Mouse (Mus musculus): ENCODE measurements around the gene Pif1.

The Pif1 gene

GRCm38 (mm10) chr9:65586406-65587269 lies at the start of gene Pif1:
TSS of gene Pif1 (plus strand) at chr9:65587160.
- DNase-seq (ENCODE audit: low spot score): no peak

DNA sequence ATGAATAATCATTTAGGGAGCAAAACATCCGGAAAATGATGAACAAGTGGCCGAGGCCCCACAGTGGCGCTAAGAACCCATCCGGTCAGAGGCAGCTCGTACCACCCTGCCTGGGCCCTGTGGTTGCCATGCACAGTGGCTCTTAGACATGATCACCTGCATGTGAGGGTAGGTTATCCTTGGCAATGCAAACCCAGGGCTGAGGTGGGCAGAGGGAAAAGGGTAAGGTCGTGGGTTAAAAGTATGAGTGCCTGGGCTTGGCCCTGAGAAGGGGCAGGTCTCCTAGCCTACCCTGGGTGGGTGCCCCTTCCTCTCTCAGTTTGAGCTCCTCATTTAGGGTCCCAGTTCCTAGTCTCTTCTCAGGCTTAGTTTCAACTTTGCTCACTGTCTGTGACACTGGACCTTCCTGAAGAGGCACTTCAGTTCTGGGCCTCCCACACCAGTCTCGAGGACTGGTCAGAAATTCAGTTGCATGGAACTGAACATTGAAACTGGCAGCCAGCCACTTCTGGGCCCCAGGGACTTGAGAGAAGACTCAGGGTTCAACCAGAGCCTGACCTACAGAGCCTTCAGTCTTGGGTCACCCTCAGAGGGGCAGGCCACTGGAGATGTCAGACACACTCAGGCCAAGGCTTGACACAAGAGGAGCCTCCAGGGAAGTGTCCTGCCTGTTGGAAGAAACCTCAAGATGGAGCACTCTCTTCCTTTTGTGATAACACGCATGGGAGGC lies 48.9 kb upstream of the Pif1 start:
- no peak for DNase-seq (ENCODE audit: low spot score)

DNA sequence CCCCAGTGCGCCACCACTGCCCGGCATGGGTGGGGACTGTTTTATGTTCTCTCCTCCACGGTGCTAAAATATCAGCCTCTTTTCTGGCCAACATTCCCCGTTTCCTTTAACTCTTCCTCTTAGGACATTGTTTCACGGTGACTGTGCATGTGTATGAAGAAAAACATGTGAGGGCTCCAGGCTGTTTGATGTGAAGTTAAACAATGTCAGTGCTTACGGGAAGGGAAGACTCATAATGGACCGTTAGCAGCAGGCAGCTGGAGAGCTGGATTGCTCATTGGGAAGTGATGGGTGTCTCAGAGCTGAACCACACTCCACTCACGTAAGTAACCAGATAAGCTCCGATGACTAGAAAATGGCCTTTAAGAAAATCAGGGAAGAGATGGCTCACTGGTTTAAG lies 47.3 kb upstream of the Pif1 start:
- DNase-seq (ENCODE audit: low spot score): no peak

- DNase-seq (ENCODE audit: low spot score): no peak
Measured at GRCm38 (mm10) chr9:65541126-65542068, 45.6 kb upstream of the Pif1 start.

- no peak for DNase-seq (ENCODE audit: low spot score)
Measured at GRCm38 (mm10) chr9:65542111-65542524, 44.8 kb upstream of the Pif1 start.

DNA sequence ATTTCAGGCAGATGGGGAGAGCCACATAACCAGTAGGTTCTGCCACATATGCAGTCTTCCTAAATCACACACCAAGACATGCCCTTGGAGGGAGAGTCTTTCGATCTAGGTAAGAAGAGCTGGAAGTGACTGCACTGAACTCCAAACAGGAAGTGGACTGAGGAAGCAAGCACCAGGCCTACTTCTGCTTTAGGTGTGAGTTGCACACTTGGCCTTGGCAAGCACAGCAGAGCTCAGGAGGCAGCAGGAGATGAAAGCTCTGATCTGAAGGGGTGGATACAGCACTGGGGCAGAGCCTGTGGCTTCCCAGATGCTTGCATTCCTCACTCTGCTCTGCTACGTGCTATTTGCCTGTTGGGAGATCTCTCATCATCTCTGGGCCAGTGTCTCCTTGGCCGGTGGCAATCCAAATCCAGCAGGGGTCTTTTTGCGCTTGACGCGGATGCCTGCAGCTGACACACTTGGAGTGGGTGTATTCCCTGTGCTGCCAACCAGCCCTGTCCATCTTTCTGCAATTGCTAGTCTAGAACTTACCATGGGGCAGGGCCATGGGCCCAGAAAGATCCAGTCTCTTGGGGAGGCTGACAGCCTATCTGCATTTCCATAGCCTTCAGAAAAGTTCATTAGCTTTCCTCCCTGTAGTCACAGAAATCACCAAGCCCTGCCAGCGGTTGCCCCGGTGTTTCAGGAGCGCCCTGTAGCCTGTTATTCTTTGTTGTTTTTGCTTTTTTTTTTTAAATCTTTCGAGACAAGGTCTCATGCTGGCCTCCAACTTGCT lies 41.1 kb upstream of the Pif1 start:
- no peak for DNase-seq (ENCODE audit: low spot score)

DNA sequence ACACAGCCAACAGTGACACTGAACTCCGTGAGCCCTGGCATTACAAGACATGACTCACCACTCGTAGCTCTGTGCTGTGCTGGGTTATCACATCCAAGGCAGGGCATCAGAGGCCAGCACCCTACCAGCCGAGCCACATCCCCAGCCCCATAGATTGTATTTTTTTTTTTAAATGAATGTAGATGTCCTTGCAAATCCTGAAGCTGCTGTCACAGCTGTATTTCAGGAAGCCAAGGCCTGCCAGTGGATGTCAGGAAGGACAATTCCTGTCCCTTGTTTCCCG lies 40.6 kb upstream of the Pif1 start:
- DNase-seq (ENCODE audit: low spot score): no peak

DNA sequence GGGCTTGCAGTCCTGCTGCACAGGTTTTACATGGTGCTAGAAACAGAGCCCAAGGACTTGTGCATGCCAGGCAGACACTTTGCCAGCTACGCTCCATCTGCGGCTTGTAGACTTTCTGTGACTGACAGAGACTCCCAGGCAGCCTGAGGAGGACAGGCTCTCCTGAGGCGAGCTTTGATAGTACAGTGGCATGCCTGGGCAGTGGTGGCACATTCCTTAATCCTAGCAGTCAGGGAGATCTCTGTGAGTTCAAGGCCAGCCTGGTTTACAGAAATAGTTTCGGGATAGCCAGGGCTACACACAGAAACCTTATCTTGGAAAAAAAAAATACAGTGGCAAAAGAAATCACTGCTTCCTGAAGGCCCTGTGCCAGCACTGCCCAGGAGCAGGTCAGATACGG lies 39.8 kb upstream of the Pif1 start:
- DNase-seq (ENCODE audit: low spot score): no peak

GRCm38 (mm10) chr9:65547844-65548243 lies 39.1 kb upstream of the Pif1 start:
- no peak for DNase-seq (ENCODE audit: low spot score)

DNA sequence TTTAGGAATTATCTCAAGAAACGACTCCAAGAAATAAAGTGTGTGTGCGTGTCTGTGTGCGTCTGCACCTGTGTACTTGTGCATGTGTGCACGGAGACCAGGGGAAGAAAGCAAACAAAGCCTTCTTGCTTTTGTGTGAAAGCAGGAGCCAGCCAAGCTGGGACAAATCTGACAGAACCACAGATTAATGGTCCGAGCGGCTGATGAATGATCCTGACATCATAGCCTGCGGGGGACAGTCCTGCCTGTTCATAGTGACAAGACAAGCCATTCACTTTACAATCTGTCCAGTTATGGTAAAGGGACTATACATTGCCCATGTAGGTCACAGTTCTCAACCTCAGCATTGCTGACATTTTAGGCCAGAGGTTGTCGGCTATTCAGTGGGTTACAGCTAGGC lies 38.6 kb upstream of the Pif1 start:
- DNase-seq (ENCODE audit: low spot score): no peak

DNA sequence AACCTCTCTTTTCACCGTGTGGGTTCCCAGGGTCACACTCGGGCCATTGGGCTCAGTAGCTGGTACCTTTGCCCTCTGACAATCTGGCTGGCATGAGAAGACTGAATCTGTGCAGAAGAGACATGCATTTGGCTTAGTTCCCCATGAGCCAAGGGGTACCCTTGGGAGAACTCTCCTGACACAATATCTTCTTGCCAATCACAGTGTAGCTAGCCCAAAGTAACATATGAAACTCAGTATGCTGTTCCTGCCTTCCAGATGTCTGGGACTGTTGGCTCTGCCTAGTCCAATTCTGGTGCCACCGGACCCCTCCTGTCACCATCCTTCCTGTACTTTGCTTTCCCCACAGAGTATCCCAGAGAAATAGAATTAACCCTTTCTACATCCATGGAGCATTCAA lies 37.8 kb upstream of the Pif1 start:
- no peak for DNase-seq (ENCODE audit: low spot score)

DNA sequence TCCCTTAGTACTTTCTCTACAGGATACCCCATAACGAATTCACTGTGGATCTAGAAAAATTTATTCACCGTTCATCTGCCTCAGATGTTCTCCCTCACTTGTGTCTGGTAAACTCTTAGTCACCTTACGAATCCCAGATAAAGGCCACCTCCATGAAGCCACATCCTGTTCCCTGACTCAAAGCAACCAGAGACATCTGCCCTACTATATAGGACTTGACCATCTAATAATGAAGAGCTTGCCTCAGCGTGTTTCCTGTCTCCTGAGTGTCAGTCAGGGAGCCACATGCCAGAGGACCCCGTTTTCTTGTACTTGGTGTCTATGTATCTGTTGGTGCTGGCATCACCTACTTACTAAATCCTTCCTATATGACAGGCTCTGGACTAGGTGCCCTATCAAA lies 37.3 kb upstream of the Pif1 start:
- no peak for DNase-seq (ENCODE audit: low spot score)

DNA sequence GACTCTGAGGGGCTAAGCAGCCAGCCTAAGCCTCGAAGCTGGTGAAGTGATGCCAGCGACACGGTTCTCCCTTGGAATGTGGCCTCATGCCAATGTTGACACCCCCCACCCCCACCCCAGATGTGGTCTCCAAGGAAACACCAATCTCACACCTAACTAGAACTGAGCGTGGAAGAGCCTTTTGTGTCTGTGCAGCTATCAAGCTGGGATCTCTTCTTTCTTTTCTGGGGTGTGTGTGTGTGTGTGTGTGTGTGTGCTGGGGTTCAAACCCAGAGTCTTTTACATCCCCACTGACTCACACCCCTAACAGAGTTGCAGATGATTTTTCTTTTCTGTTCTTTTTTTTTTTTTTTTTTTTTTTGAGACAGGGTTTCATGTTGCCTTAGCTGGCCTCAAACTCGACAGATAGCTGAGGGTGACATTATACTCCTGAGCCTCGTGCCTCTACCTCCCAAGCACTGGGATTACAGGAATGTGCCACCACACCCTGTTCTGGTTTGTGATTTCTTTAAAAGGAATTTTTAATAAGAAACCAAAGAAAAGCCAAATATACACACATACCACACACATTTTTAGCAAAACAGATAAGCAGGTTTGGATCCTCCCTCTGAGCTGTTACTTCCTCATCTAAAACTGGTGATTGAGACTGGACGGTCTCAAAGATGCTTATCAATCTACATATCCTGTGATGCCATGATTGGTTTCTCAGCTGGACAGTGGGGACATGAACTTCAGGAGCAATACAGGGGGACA lies 36.7 kb upstream of the Pif1 start:
- no peak for DNase-seq (ENCODE audit: low spot score)

DNA sequence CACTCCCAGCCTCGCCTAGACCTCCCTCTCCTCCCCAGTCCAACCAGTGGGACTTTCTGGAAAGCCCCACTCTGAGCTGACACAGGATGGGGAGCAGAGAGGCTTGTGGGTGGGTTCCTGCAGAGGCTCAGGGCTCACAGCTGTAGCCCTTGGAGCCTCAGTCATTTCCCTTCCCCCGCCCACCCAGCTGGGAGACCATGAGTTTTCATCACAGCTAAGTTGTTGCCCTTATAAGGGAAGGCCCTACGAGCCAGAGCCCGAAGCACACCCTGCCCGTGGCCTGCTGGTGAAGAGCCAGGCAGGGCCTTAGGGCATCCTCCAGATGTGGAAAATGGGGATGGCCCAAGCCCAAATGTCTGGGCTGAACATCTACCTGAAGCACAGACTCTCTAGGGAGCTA lies 35.9 kb upstream of the Pif1 start:
- no peak for DNase-seq (ENCODE audit: low spot score)

DNA sequence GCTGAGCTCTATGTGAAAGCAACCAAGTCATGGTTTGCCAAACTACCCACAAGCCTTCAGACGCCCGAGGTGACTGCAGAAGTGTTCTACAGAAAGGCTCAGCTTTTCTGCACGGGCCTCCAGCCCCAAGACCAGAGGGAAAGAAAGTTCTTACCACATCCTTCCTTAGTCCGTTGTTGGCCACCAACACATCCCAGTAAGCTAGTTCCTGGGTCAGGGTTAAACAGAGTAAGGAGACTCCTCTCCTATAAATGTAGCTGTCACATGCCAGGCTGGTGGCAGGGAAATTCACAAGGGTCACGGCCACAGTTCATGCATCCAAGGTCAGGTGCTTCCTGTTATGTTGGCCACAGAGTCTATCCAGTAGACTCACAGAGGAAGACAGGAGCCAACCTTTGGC lies 34.8 kb upstream of the Pif1 start:
- no peak for DNase-seq (ENCODE audit: low spot score)

- DNase-seq (ENCODE audit: low spot score): no peak
Measured at GRCm38 (mm10) chr9:65552711-65553110, 34.2 kb upstream of the Pif1 start.

DNA sequence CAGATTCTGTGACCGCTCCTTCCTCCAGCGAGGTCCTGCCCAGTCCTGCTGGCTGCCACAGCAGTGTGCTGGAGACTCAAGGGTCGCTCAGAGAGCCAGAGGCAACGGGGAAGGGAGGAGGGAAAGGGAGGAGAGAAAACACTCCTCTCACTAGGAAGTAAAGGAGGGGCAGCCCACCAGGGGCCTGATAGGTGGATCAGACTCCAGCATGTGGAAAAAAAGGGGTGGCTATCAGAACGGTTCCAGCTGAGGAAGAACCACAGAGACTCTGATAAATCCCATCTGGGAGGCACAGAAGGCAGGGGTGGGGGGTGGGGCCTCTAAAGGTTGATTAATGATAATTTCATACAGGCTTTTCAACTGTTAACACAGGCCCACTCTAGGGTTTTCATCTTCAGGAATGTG lies 32.0 kb upstream of the Pif1 start:
- no peak for DNase-seq (ENCODE audit: low spot score)

GRCm38 (mm10) chr9:65555621-65556020 lies 31.3 kb upstream of the Pif1 start:
- no peak for DNase-seq (ENCODE audit: low spot score)

GRCm38 (mm10) chr9:65556349-65556748 lies 30.6 kb upstream of the Pif1 start:
- DNase-seq (ENCODE audit: low spot score): no peak

DNA sequence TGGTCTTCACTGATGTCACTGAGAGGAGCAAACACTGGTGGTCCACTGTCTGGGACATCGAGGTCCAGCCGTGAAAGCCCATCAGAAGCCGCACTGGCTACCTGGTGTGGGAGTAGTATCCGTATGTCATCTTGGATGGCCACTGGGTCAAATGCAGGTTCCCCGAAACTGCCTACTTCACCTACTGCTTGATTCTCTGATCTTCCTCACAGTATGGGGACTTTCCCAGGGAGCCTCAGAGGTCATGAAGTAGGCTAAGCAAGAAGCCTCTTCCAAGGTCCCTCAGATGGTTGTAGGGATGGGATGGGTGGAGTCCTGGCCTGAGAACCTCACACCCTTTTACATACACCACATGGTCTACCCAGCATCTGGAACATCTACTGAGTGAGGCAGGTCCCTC lies 30.0 kb upstream of the Pif1 start:
- DNase-seq (ENCODE audit: low spot score): no peak

DNA sequence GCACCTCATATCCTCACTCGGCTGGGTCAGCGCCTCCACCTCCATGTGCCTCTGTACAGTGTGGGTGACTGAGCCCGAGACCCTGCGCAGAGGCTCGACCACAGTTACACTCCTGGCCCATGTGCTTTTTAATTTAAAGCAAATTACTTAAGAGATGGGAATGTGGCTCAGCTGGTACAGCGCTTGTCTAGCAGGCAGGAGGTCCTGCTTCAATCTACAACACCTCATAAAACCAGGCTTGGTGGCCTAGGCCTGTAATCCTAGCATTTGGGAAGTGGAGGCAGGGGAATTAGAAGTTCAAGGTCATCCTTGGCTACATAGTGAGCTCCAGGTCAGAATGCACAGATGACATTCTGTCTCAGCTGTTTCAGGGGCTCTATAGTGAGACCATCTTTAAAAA lies 28.2 kb upstream of the Pif1 start:
- no peak for DNase-seq (ENCODE audit: low spot score)
